Mouse (Mus musculus) cerebellum, adult 2 months (tissue): ENCODE measurements around the gene Gucy1b2.

Source experiments
- CTCF ChIP-seq: fragments of 200-500 bp; IDR thresholded peaks from 2 replicates; pipeline ENCODE4 v1.5.1; 2011; ENCODE audit warnings: low read depth, mild to moderate bottlenecking, control low read depth, low read length, moderate library complexity, borderline replicate concordance; ENCODE audit not compliant: insufficient read depth
- POLR2A ChIP-seq: fragments of 200-500 bp; IDR thresholded peaks from 2 replicates; pipeline ENCODE4 v1.6.1; 2011; ENCODE audit warnings: low read length, control low read depth, borderline replicate concordance; ENCODE audit not compliant: insufficient read depth

GRCm38 (mm10) chr14:62457420-62458181 is 1.5 kb upstream of the Gucy1b2 start:
- TF ChIP-seq CTCF (peak; percentile 85), POLR2A (no peak)
